Mouse (Mus musculus) urinary bladder, postnatal 10 days (tissue): ENCODE results near the gene Hfe.
"Not testable (repeated sequence)": the region's sequence is repeated elsewhere in the genome, so short reads cannot be mapped to it uniquely, and the experiment has no call there.

Source experiments
- DNase-seq: peaks from one replicate; pipeline ENCODE4 v3.0.0; 2022; ENCODE audit warnings: low spot score

Gene Hfe

GRCm38 (mm10) chr13:23685966-23686365 is 24.7 kb downstream of the Hfe start:
- DNase-seq, result no peak

GRCm38 (mm10) chr13:23685121-23685861 is 25.4 kb downstream of the Hfe start:
- no peak for DNase-seq

GRCm38 (mm10) chr13:23684295-23684945 is 26.2 kb downstream of the Hfe start:
- not testable (repeated sequence) for DNase-seq

GRCm38 (mm10) chr13:23683755-23684281 is 26.8 kb downstream of the Hfe start, which contains the start of the genes Hist1h2ac and Hist1h2bc:
Gene Hist1h2ac, minus strand, starts transcription at chr13:23683948.
Gene Hist1h2bc, plus strand, starts transcription at chr13:23684199.
- DNase-seq, result no peak

GRCm38 (mm10) chr13:23682947-23683754 is 27.5 kb downstream of the Hfe start:
- DNase-seq, result not testable (repeated sequence)

GRCm38 (mm10) chr13:23682623-23682946 is 28.1 kb downstream of the Hfe start:
- no peak for DNase-seq

GRCm38 (mm10) chr13:23681990-23682582 is 28.6 kb downstream of the Hfe start:
- DNase-seq, result no peak

- no peak for DNase-seq
Measured at GRCm38 (mm10) chr13:23662536-23662935, 48.1 kb downstream of the Hfe start.

- DNase-seq, result no peak
Measured at GRCm38 (mm10) chr13:23659636-23660366, 50.9 kb downstream of the Hfe start.
